Mouse (Mus musculus) erythroblast, adult 5-6 weeks (primary cell): Measurements from ENCODE around the gene Plekha7. TPM values are rescaled to one million over a fixed set of nuclear protein-coding genes. Genes with fewer than 3 reads are reported as not detected.

ENCODE experiments used
- ATAC-seq: replicated peaks from 2 replicates; pipeline ENCODE4 v1.8.0; 2016; ENCODE audit warnings: moderate number of reproducible peaks, mild to moderate bottlenecking, moderate TSS enrichment, inconsistent platforms; ENCODE audit not compliant: poor library complexity, low FRiP score, severe bottlenecking
- total RNA-seq, 2 experiments: library from RNA; stranded (forward) in 1 of 2; stranded (reverse) in 1 of 2; fragments of 150-400 nt in 1 of 2; fragments of 200-764, 138-1000 nt in 1 of 2; gene quantifications; 2 replicates each; pipeline versions ENCODE4 v1.2.3 to v1.2.4; 2015 to 2017; ENCODE audit warnings: low replicate concordance in 2 of 2

The Plekha7 gene
- total RNA-seq, 2 experiments from 2014 or later, result 0.17 TPM; not detected in 1

DNA sequence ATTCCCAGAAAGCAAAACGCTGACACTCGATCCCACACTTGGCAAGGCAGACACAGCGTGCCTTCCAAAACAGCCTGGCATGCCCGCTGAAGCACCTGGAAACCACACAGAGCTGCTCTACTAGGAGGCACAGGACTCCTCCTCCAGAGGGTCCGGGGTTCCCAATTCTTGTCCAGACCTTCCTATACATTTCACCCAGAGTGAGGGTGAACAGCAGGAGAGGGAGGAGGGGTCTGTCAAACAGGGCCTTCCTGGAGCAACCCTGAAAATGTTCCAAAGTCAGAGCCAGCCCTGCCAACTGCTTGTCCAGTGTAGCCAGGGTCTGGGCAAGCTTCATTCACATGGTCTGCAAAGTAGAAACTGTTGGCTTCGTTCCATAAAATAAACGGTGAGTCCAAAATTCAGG is 81.3 kb downstream of the Plekha7 start:
- no peak for ATAC-seq

DNA sequence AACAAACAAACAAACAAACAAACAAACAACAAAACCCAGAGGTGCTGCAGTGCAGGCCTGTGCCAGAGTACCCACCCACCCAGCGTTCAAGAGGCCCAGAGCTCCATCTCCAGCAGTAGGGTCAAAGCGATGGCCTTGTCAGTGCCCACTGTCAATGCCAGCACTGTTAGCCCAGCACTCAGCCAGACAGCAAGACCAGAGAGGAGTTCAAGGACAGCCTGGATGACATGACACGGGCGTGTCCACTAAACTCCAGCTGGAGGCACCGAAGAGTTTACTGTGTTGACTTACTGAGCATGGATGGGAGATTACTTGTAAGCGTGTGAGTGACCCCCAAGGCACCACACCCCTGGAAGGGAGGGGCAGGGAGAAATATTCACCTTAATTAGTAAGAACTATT is 81.9 kb downstream of the Plekha7 start:
- no peak for ATAC-seq

DNA sequence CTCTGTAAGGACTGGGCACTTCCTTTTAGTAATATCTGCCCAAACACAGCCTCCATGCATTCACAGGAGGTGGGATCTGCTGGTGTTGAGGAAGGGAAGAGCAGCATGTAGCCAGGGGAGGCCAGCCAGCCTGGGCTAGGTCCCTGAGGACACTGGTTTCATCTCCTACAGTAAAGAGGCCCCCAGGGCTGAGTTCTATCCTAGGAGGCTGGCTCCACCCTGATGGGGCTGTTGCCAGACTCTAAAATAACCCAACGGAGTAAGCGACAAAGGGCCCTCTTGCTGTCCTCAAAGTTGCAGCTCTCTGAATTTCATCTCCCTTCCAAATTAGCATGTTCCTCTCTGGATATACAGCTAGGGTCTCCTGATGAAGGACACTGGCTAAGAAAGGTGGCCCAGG is 83.6 kb downstream of the Plekha7 start:
- no peak for ATAC-seq

DNA sequence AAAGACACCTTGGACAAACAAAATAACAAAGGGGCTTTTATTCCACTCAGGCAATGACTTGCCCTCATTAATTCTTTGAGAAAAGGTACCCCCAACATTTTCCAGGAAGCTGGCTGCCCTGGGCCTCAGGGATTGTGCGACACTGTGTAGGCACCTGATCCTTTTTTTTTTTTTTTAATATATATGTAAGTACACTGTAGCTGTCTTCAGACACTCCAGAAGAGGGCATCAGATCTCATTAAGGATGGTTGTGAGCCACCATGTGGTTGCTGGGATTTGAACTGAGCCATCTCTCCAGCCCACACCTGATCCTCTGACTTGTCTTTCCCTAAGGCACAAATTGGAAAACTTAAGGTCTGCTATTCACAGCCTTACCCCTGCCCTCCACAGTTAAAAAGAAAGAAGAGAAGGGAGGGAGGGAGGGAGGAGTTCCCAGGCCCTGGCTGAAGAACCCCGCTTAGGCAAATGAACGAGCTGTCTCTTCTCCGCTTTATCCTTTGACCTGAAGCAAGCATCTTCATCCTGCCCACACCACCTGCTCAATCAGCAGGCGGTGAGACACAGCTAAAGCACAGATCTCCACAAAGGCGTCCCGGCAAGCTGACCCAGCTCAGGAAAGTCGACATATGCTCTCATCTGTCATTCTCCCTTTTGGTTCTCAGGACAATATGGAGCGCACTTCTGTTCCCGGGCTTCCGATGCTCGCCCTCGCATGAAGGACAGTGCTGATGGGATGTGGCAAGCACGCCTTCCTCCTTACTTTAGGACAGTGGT is 85.0 kb downstream of the Plekha7 start:
- no peak for ATAC-seq

DNA sequence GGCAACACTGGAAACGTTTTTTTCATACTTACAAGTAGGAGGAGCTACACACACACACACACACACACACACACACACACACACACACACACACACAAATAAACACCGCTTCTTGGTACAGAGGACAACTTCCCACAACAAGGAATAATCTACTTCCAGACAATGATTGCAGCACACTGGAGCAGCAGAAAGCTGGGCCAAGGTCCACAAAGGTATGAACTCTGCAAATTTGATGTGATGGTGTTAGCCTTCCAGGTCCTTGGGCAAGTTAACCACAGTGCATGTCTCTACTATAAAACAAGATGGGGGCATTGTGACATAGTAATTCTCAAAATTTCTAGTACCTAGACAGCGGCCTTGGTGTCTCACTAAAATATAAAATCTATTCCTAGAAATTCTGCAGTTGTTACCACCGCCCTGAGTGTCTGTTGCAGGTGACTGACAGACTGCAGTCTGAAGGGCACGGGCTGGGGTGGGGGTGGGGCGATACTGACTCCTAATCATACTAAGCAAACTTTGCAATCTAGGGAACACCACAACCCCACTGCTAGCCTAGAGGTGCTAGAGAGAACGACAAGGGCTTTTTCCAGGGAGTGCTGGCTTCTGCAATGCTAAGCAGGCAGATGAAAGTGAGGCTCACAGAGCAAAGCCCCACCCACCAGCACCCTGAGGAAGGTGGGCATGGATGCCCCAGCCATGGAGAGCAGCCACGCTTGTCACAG is 85.7 kb downstream of the Plekha7 start:
- no peak for ATAC-seq

DNA sequence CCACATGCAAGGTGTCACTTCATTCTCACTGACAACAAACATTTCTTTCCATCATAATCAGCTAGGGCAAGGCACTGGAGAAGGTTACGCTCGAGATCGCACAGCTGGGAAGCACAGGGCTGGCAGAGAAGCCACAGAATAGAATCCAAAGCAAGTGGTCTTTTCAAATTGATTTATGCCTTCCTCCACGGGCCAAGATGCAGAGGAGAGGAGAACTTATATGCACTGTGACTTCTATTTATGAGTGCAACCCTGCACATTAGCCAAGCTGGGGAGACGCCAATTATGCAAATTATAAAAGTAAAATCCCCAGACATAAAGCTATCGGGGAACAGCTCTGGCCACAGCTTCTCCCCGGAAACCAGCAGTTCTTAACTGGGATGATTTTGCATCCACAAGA is 86.3 kb downstream of the Plekha7 start:
- ATAC-seq, result no peak

DNA sequence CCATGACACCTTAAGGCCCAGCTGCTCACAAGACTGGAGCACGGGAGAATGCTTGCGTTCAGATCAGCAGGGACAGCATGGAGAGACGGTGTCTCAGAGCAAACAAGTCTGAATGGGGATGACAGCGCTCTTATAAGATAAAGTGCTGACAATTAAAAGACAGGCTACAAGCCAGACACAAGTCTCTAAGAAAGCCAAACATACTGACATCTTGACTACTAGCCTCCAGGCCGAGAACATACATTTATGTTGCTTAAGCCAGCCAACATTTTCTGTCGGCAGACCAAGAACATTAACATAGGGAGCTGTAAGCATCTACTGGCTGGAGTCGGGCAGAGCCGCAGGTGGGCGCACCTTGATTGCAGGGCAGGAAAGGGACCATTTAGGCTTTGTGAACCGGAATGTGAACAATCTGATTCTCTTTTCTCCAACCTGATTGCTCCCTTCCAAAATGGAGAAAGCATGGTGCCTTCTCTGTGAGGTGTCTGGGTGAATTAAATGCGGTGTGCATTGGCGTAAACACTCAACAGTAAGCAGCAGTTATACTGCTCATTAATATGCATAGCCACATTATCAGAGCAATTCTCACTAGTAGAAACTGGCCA is 88.0 kb downstream of the Plekha7 start:
- no peak for ATAC-seq

DNA sequence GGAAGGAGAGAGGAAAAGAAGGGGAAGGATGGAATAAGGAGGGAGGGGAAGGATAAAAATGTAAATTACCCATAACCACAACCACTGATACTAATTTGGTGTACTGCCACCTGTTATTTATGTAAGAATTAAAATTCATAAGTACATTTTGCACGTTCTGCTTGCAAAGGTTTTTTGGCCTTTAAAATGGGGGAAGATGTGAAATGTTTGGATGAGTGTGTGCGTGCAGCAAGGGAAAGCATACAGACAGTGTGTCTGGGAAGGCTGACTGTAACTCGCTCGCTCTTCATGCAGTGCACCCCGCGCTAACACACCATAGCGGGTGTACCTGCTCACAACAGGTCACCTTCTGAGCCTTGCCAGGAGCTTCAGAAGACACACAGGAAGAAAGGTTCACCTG is 90.4 kb downstream of the Plekha7 start:
- ATAC-seq, result no peak

DNA sequence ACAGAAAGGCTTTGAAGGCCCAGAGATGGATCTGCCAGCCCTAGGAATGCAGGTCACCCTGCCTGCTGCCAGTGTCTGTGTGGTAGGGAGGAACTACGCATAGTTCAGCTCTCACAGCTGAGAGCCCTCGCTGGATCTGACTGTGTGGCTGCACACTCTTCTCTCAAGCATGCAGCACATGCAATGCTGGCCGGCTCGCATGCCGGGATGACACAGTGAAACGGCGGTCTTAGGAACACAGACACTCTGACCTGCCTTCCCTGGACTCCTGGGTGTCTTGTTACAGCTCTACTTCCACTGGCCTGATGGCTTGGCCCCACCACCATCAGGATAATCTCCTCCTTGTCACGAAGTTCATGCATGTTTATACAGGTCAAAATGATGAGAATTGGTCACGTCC is 96.3 kb downstream of the Plekha7 start:
- no peak for ATAC-seq

DNA sequence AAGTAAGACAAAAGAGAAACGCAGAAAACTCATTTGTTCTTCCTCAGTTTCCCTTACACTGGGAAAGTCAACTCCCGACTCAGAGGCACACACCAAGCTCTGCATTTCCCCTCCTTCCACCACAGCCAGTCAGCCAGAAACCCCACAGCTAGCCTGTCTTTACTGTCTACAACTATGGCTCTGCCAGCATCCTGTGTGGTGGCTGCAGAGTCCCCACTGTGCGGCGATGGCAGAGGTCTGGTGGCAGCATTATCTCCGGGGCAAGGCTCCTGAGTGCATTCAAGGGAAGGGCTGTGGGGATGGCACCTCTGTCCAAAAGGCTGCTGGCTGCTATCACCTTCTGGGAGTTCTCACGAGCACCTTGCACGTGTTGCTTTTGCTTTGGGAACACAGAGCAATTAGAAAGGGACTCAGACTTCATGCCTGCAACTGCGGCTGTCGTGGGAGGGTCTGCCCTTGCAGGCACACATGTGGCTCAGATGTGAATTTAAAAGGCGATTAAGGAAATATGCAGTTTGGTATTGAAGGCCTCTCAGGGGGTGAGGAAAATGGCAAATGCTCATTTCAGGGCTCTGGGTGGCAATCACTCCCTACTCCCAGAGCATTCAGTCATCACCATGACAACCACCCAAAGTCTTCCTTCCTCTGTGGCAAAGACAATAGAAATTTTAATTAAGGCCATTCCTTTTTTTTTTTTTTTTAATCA is 98.1 kb downstream of the Plekha7 start:
- no peak for ATAC-seq

DNA sequence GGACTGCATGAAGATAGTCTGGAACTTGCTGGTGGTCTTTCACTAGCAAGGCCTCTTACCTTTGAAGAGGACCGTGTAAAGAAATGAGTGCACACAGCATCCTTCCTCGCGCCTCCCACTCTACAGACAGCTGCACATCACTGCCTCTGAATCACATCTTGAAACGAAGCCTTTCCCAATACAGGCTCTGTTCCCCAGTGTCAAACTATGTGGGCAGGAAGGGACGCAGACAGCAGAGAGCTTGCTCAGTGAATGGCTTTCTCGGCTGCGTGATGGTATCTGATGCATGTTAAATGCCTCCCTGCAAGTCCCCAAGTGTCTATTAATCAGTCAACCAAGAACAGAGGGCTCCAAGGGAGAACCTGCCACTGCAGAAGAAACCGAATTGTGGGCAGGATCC is 99.3 kb downstream of the Plekha7 start:
- no peak for ATAC-seq

DNA sequence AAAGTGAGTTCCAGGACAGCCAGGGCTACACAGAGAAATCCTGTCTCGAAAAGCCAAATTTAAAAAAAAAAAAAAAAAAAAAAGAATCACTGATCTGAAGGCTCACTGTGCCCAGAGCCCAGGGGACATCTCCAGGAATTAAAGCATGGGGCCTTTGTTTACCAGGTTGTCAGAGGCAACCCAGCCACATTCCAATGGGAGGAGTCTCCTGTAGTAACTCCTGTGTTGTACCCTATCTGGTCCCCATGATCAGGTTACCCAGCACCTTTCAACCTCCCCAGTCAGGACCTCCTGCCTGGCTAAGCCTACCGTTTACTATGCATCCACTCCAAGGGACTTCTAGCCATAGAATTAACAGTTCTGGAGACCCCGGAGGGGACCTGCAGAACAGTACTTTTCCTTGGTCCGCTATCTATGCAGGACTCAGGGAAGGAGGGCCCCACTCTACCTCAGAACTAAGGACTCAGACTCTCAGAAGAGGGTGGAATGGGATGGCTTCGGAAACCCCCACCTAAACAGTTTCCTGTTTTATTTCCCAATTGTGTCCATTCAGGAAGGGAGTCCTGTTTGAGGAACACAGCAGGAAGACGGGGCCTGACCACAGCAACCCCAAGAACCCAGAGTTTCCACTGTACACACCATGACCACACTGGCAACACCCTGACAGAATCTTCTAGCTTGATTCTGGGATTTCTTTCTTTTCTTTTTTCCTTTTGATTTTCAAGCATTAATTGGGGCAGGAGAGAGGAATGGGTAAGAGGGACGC is 101.2 kb downstream of the Plekha7 start:
- no peak for ATAC-seq

DNA sequence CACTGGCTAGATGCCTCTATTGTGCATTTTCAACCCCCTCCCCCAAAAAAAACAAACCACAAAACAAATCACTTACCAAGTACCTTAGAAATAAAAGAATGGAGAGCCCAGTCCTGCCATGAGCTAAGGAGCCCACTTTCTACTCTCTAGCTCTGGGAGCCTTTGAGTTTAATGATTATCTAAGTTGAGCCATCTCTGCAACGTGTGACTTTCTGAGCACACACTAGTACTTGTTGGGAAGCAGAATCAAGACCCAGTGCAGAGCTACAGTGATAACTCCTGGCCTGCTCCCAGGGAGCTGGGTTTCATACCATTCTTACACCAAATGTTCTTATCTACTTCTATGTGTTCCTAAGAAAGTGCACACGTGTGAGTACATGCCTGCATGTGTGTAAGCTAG is 102.7 kb downstream of the Plekha7 start:
- ATAC-seq, result no peak

DNA sequence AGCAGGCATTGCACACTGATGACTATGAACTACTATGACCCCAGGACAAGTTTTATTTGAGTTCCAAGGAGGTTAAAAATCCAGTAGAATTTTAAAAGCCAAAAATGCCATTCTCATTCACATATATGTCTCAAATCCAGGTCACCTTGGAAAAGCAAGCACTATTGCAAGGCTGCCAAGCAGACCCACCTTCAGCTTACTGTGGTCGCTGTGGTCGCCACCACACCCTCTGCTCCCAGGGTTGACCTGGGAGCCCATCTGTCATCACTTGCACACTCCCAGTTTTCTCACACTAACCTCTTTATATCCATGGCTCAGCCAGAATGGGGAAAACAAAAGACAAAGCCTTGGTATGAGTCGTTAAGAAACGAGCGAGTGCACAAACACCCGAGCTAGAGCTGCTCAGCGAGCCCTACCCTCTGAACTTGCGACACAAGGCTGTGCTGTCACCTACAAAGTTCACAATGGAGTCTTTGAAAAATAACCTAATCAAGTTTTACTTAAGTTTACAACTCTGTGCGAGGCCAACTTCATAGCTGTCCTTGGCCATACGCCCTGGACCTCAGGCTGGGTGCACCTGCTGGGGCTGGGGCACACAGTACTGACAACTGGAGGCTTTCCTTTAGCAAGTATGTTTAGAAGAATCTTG is 106.0 kb downstream of the Plekha7 start:
- no peak for ATAC-seq

DNA sequence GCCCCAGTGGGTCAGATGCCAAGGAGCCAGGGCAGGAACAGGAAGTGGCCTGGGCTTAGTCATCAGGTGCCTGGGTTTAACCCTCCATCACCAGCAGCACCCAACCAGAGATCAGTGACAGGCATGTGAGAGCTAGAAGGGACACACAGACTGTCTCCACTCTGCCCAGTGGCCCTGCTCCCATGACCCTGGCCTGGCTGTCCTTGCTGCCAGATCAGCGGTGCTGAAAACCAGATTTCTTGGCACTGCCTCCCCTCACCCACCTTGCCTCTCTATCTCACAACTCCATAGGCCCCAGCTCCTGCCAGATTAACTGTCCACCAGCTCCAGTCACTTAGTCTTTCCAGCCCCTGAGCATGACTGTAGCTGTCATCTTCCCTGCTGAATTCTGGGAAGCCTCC is 107.2 kb downstream of the Plekha7 start:
- ATAC-seq, result no peak

DNA sequence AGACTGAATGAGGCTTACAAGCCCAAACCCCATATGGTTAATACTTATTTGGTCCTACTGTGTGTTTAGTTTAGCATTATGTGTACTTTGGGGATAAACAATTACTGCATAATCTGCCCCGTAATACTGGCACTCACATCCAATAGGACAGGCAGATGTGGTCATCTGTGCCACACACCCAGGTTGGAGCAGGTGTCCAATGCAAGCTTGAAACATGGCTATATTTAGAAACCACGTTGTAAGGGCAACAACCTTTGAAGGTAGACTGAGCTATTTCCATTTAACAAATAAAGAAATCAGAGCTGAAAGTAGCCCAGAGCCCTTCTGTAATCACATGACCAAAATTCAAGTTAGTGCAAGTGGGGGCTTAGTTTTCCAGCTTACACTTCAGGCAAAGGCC is 107.6 kb downstream of the Plekha7 start:
- no peak for ATAC-seq

DNA sequence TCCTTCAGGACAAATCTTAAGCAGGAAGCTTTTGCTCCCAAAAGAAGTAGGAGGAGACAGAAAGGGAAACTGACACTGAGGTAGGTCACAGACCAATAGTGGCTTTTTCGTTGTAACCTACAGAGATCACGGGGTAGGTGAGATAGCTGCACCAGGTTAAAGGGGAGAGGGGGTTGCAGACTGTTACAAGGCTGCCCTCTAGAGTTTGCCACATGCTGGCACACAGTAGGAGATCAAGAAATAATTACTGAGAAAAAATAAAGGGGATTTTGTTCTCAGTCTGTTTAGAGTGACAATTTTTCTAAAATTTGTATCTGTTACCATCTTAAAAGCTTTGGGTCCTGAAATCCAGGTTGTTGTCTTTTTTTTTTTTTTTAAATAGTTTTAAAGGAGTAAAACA is 109.3 kb downstream of the Plekha7 start:
- no peak for ATAC-seq

DNA sequence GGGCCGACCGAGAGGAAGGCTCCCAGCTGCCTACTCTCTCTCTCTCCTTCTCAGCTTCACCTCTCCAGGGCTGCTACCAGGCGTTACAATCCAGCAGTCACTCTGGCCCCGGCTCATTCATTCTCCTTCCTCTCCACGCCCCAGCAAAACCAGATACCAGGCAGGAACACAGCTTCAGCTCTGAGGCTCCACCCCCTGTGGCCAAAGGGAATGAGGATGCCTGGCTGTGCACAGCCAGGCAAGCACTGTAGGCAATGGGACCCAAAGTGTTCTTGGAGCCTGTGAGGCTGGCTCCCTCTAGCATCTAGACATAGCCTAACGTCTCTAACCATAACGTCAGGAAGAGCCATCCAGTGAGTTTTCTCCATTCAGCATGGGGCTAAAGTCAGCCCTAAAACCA is 109.8 kb downstream of the Plekha7 start:
- no peak for ATAC-seq

DNA sequence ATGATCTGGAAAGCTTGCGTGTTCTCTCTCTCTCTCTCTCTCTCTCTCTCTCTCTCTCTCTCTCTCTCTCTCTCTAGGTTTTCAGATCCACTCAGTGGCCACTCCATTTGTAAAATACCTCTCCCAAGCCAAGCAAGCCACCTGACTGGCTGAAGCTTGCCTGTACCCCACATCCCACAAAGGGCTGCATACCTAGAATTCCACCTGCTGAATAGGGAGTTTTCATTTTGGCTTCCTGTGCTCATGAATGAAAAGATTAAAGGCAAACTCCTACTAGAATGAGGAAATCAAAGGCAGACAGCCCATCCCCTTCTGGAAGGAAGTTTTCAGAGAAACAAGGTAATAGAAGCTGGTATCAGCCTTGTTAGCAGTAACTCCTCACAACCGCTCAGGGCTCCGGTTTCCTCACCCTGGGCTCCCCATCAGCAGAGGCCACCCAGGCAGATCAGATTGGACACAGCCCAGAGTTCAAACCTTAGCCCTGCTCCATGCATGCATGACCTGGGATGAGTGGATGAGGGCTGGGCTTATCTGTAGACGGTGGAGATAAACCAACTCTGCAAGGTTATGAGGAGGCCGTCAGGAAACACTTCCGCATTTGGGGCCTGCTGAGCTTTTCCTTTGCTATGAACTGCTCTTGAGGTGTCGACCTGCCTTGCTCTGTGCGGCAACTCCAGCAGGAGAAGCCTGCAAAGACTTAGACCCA is 111.0 kb downstream of the Plekha7 start:
- no peak for ATAC-seq
